Comparison of ENCODE assay signal across 33 mouse cellular contexts in the genomic region with DNA sequence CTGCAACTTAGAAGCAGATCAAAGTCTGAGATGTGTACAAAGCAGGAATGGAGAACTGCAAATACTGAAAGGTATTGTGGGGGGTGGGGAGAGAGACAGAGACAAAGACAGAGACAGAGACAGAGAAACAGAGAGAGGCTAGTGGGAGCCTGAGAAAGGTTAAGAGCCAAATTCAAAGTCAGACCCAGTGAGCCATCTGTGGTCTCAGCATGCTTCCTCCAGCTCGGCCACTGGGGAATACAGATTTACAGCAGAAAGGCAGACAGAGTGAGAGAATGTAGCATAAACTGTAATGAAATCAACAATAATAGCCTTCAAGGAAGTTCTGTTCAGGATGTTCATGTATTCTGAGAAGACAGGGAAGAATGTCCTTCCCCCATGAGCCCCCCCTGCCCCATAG. TPM values are rescaled to one million over a fixed set of nuclear protein-coding genes. Genes with fewer than 3 reads are reported as not detected.
"Had no signal": no experiment of that assay in that cellular context is flagged by ENCODE, and none has a peak within 500 bp of the region (broad histone marks: within the 10 kb centered on the region; RNA-seq: fewer than 3 reads in every experiment).

No protein-coding gene starts in this region.

- H3K9ac ChIP-seq: heart, embryonic 12.5 days; hindbrain, embryonic 12.5 days; hindbrain, embryonic 14.5 days; intestine, embryonic 15.5 days; limb, embryonic 12.5 days; liver, embryonic 13.5 days had no signal

- H3K4me2 ChIP-seq: heart, embryonic 12.5 days; hindbrain, embryonic 12.5 days; hindbrain, embryonic 14.5 days; intestine, embryonic 15.5 days; limb, embryonic 12.5 days; liver, embryonic 11.5 days; liver, embryonic 13.5 days had no signal

- H3K27ac ChIP-seq: gastrocnemius, adult 2 months; heart, embryonic 10.5 days; hindbrain, embryonic 10.5 days; hindbrain, embryonic 12.5 days; hindbrain, embryonic 14.5 days; intestine, embryonic 15.5 days; layer of hippocampus, adult 2 months; limb, embryonic 10.5 days; limb, embryonic 12.5 days; liver, embryonic 13.5 days had no signal

- H3K4me1 ChIP-seq: heart, embryonic 10.5 days; heart, embryonic 12.5 days; intestine, embryonic 15.5 days; limb, embryonic 10.5 days; limb, embryonic 12.5 days; liver, embryonic 13.5 days had no signal

- DNase-seq: gastrocnemius, adult 2 months; gastrocnemius, postnatal 10 days; gastrocnemius, postnatal 25 days; heart, postnatal 10 days; heart, postnatal 4 days; kidney, adult 18-20 months; kidney, adult 8-10 months; kidney, postnatal 10 days; kidney, postnatal 25 days; kidney, postnatal 4 days; liver; liver, embryonic 13.5 days had no signal

- H3K4me3 ChIP-seq: gastrocnemius, adult 2 months; heart, embryonic 10.5 days; heart, embryonic 12.5 days; hindbrain, embryonic 10.5 days; hindbrain, embryonic 12.5 days; intestine, embryonic 15.5 days; layer of hippocampus, adult 2 months; left cerebral cortex, adult 2 months; limb, embryonic 10.5 days; limb, embryonic 12.5 days; liver, embryonic 13.5 days had no signal

- H3K9me3 ChIP-seq: heart, embryonic 10.5 days; heart, embryonic 12.5 days; hindbrain, embryonic 12.5 days; intestine, embryonic 15.5 days; limb, embryonic 10.5 days; limb, embryonic 12.5 days; liver, embryonic 13.5 days had no signal

- H3K36me3 ChIP-seq: intestine, embryonic 15.5 days; liver, embryonic 13.5 days had no signal

- H3K27me3 ChIP-seq: heart, embryonic 12.5 days; hindbrain, embryonic 12.5 days; intestine, embryonic 15.5 days; limb, embryonic 12.5 days; liver, embryonic 13.5 days had no signal

- ATAC-seq: hindbrain, embryonic 16.5 days; inflammation-experienced regulatory T-cells, adult 6 months; intestine, embryonic 15.5 days; intestine, postnatal 0 days had no signal

RNA-seq across cellular contexts. Expression of a gene that starts 10.5 kb away (rescaled TPM):
- total RNA-seq: granulocyte monocyte progenitor cell, adult 5-6 weeks had no signal

RNA-seq across cellular contexts. Expression of a gene that starts 20.4 kb away (rescaled TPM):
- total RNA-seq: gastrocnemius, adult 2 months; gastrocnemius, postnatal 10 days; gastrocnemius, postnatal 25 days; gastrocnemius, postnatal 4 days; heart, adult 8-10 months; heart, postnatal 10 days; heart, postnatal 25 days; heart, postnatal 4 days had no signal
- polyA plus RNA-seq: heart, embryonic 10.5 days; heart, embryonic 12.5 days; heart, embryonic 14.5 days; heart, embryonic 16.5 days; inflammation-experienced regulatory T-cells, adult 6 months; kidney, embryonic 14.5 days had no signal
